Comparison of ENCODE assay signal across 8 mouse cellular contexts in genomic region chr4:117181863-117182758, GRCm38 (mm10). TPM values are rescaled to one million over a fixed set of nuclear protein-coding genes. Genes with fewer than 3 reads are reported as not detected.
DNase-seq lines count a peak whose midpoint lies in the region; ATAC-seq and TF ChIP-seq lines count a peak whose summit lies in the region.

Gene Kif2c (minus strand): TSS chr4:117182639.

- H3K4me1 ChIP-seq in cortical plate, adult 2 months (ENCODE audit: control insufficient read depth, insufficient read depth, low read length) = no peaks in the 10 kb centered on the region

- DNase-seq in gastrocnemius, postnatal 10 days = peak; percentile 89
- peak; percentile 90 to 93 for DNase-seq in left cerebral cortex, postnatal 10 days (ENCODE audit: extremely low spot score in 1 of 2, low spot score in 2 of 2)
- DNase-seq in right cerebral cortex, postnatal 25 days = peak; percentile 90
- peak; percentile 85 to 92 for DNase-seq in urinary bladder, postnatal 4 days (ENCODE audit: low spot score in 2 of 2)

- peak; percentile 73; the same call in 1 of the 2 replicates for TF ChIP-seq POLR2A in cortical plate, adult 2 months (IDR thresholded peaks at IDR 0.05; ENCODE audit: extremely low read depth, insufficient read depth, low read length)

- peak; percentile 99 for ATAC-seq in activated CD4-positive, CD25-positive, alpha-beta regulatory T cell, adult 4 months
- ATAC-seq in inflammation-experienced regulatory T-cells, adult 6 months = peak; percentile 100
- ATAC-seq in megakaryocyte-erythroid progenitor cell, adult 5-6 weeks (replicated peaks; ENCODE audit: low FRiP score, low TSS enrichment, poor library complexity, severe bottlenecking) = peak; percentile 99

- H3K4me3 ChIP-seq in cortical plate, adult 2 months (ENCODE audit: insufficient read depth, low read length) = peak within 1 kb of the TSS; percentile 43

- intact Hi-C loops in left cerebral cortex, postnatal 10 days (cut with DNase I) = no loop called here

- no peak for TF ChIP-seq CTCF in cortical plate, adult 2 months (IDR thresholded peaks at IDR 0.05; ENCODE audit: extremely low read depth, insufficient read depth, low read length)

- H3K27ac ChIP-seq in cortical plate, adult 2 months (ENCODE audit: insufficient read depth, low read length) = no peak within 1 kb of the TSS

RNA-seq across cellular contexts. Expression of gene Kif2c, which starts in this region (rescaled TPM):
- 10 to 100 TPM; 10.4 to 15.4 TPM for polyA plus RNA-seq in activated CD4-positive, CD25-positive, alpha-beta regulatory T cell, adult 4 months (2017; shearing (Covaris generic))
- 0.40 and 0.54 TPM in 2 replicates for polyA plus RNA-seq in cortical plate, adult 2 months (2012; rRNA removed)
- 1 to 10 TPM; 3.8 to 6.6 TPM for total RNA-seq in gastrocnemius, postnatal 10 days (2021)
- 10 to 100 TPM in 1 of 3 experiments, 1 to 10 TPM in 2; 1.9 to 35.0 (median 5.5) TPM for polyA plus RNA-seq in inflammation-experienced regulatory T-cells, adult 6 months (2017; shearing (Covaris generic))
- 1 to 10 TPM; 1.1 to 2.2 TPM for total RNA-seq in left cerebral cortex, postnatal 10 days (2021)
- 28.1 and 34.2 TPM in 2 replicates for total RNA-seq in megakaryocyte-erythroid progenitor cell, adult 5-6 weeks (2014; fragmentation: Nextera tagmentation)
- total RNA-seq in megakaryocyte-erythroid progenitor cell, adult 5-6 weeks (2017) = 28.9 and 29.6 TPM in 2 replicates
